Mouse (Mus musculus): Measurements from ENCODE around the gene Olfr458. TPM values are rescaled to one million over a fixed set of nuclear protein-coding genes. Genes with fewer than 3 reads are reported as not detected.

Olfr458 gene
- total RNA-seq, 2 experiments from 2014 or later: not detected

Other genes with a start within 250 kb of the Olfr458 start
- gene Tas2r144, start 249.9 kb downstream of the Olfr458 start, total RNA-seq (2021): not detected
- gene Gstk1, start 219.3 kb downstream of the Olfr458 start, total RNA-seq (2021): 1 to 10 TPM; 6.5 to 7.5 TPM
- not detected for gene Tmem139, start 203.2 kb downstream of the Olfr458 start, total RNA-seq (2021)
- 10 to 100 TPM; 21.1 to 23.0 TPM for gene Casp2, start 200.2 kb downstream of the Olfr458 start, total RNA-seq (2021)
- gene Clcn1, start 178.5 kb downstream of the Olfr458 start, total RNA-seq (2021): 10 to 100 TPM; 33.8 to 41.2 TPM
- 1 to 10 TPM; 2.2 TPM for gene Fam131b, start 140.6 kb downstream of the Olfr458 start, total RNA-seq (2021)
- gene Zyx, start 115.6 kb downstream of the Olfr458 start, total RNA-seq (2021): 100 to 1,000 TPM; 113 to 128 TPM
- gene Epha1, start 91.9 kb downstream of the Olfr458 start, total RNA-seq (2021): under 1 TPM; 0.27 to 0.57 TPM
- gene Tas2r143, start 65.0 kb downstream of the Olfr458 start, total RNA-seq (2021): under 1 TPM in 1 of 2 experiments, not detected in 1; 0.54 TPM
- gene Tas2r135, start 59.8 kb downstream of the Olfr458 start, total RNA-seq (2021): not detected
- gene Tas2r126, start 30.7 kb downstream of the Olfr458 start, total RNA-seq (2021): under 1 TPM in 1 of 2 experiments, not detected in 1; 0.39 TPM
- not detected for gene Olfr457, start 11.1 kb upstream of the Olfr458 start, total RNA-seq (2021)
- not detected for gene Olfr456, start 22.0 kb upstream of the Olfr458 start, total RNA-seq (2021)
- not detected for gene Olfr455, start 82.4 kb upstream of the Olfr458 start, total RNA-seq (2021)
- gene Tcaf3, start 132.5 kb upstream of the Olfr458 start, total RNA-seq (2021): not detected
- 10 to 100 TPM; 11.7 to 12.3 TPM for gene Tcaf2, start 180.1 kb upstream of the Olfr458 start, total RNA-seq (2021)
- 10 to 100 TPM; 54.5 to 54.8 TPM for gene Tcaf1, start 244.9 kb upstream of the Olfr458 start, total RNA-seq (2021)